Mouse (Mus musculus): ENCODE measurements around the gene Zfp617. TPM values are rescaled to one million over a fixed set of nuclear protein-coding genes. Genes with fewer than 3 reads are reported as not detected.
"Not testable (repeated sequence)": the region's sequence is repeated elsewhere in the genome, so short reads cannot be mapped to it uniquely, and the experiment has no call there.

Gene Zfp617
- polyA plus RNA-seq, 1 experiment from 2014 or later, result 8.8 TPM

DNA sequence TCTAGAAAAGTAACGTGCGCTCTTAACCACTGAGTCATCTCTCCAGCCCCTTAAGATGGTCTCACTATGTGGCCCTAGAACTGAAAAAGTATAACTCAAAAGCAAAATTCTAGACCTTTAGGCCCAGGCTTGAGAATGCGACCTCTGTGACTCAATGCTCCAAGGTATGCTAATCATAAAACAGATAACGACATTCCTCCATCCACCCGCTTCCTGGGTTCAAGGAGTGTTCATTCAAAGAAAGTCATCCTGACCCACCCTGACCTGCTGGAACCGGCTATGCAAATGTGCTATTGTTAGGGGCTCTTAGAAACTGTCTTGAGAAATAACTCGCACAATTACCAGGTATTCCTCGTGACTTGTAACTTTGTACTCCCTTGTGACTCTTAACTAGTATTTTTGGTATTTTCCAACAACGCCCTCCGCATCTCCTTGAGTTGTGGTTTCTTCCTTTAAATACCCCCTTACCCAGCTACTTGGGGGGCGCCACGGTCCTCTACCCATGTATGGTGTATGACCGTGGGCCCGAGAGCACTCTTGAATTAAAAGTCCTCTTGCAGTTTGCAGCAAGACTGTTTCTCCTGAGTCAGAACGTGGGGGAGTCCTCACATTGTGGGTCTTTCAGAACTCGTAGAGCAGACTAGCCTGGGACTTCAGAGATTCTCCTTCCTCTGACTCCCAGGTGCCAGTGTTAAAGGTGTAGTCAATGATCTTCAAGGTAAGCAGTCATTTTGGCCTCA is 44.7 kb downstream of the Zfp617 start:
- H3K27me3 ChIP-seq; DNase-seq; H3K9ac ChIP-seq; ATAC-seq (ENCODE audit: low read depth); H3K27ac ChIP-seq; H3K4me2 ChIP-seq; H3K9me3 ChIP-seq (replicated peaks); H3K4me3 ChIP-seq (replicated peaks): not testable (repeated sequence)
- H3K36me3 ChIP-seq, result peaks cover 20% of the 10 kb centered on the region
- 88% methylated on average over 16 of the region's 16 CpGs for WGBS (ENCODE audit: insufficient replicate concordance)
- H3K4me1 ChIP-seq (replicated peaks), result peaks cover 24% of the 10 kb centered on the region

DNA sequence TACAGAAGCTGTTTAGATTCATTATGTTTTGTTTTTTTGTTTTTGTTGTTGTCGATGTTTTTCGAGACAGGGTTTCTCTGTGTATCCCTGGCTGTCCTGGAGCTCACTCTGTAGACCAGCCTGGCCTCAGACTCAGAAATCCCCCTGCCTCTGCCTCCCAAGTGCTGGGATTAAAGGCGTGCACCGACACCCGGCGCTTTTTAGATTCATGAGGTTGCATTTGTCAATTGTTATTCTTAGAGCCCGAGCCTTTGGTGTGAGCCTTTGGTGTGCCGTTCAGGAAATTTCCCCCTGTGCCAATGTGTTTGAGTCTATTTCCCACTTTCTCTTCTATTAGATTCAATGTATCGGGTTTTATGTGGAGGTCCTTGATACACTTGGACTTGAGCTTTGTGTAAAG is 46.2 kb downstream of the Zfp617 start:
- Histone ChIP-seq H3K27me3 (no peaks in the 10 kb centered on the region), H3K27ac (no peak overlapping the region), H3K9ac (no peak overlapping the region), H3K9me3 (replicated peaks) (no peaks in the 10 kb centered on the region), H3K4me1 (replicated peaks) (peaks cover 24% of the 10 kb centered on the region), H3K4me3 (replicated peaks) (no peak overlapping the region), H3K36me3 (peaks cover 20% of the 10 kb centered on the region), H3K4me2 (no peak overlapping the region)
- 92% methylated on average over 9 of the region's 9 CpGs for WGBS (ENCODE audit: insufficient replicate concordance)
- DNase-seq, result no peak
- no peak for ATAC-seq (ENCODE audit: low read depth)

DNA sequence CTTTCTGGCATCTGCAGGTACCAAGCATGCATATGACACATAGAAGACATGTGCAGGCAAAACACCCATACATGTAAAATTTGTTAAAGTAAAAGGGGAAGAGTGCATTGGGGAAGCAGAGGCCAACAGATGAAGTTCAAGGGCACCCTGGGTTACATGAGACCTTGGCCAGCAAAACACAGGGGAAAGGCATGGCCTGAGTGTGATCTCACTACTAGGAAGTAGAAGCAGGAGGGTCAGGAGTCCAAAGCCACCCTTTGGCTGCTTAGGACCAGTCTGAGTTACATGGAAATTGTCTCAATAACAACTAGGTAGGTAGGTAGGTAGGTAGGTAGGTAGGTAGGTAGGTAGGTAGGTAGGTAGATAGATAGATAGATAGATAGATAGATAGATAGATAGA is 52.0 kb downstream of the Zfp617 start:
- Histone ChIP-seq H3K4me2 (no peak overlapping the region), H3K27ac (no peak overlapping the region), H3K36me3 (peaks cover 16% of the 10 kb centered on the region), H3K4me1 (replicated peaks) (peaks cover 9% of the 10 kb centered on the region; the same call in 1 of the 2 replicates), H3K9me3 (replicated peaks) (no peaks in the 10 kb centered on the region), H3K27me3 (no peaks in the 10 kb centered on the region), H3K4me3 (replicated peaks) (no peak overlapping the region), H3K9ac (no peak overlapping the region)
- DNase-seq (no peak), ATAC-seq (ENCODE audit: low read depth) (no peak)

DNA sequence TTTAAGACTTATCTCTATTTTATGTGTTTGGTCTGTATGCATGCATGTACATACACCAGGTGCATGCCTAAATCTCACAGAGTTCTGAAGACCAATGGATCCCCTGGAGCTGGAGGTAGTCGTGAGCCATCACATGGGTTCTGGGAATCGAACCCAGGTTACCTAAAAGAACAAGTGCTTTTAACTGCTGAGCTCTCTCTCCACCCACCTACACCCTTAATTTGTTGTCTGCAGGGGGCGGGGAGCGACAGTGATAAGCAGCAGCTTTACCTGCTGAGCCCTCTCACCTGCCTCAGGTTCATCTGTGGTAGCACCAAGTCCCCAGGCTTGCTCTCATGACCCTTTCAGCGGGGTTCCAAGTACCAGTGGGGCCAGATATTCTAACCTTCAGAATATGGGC is 53.4 kb downstream of the Zfp617 start:
- H3K9me3 ChIP-seq (replicated peaks), result no peaks in the 10 kb centered on the region
- no peak for DNase-seq
- peaks cover 29% of the 10 kb centered on the region for H3K36me3 ChIP-seq
- H3K4me2 ChIP-seq, result no peak overlapping the region
- ATAC-seq (ENCODE audit: low read depth), result no peak
- H3K27ac ChIP-seq, result no peak overlapping the region
- no peak overlapping the region for H3K4me3 ChIP-seq (replicated peaks)
- peaks cover 9% of the 10 kb centered on the region; the same call in 1 of the 2 replicates for H3K4me1 ChIP-seq (replicated peaks)
- WGBS (ENCODE audit: insufficient replicate concordance), result 79% methylated on average over 5 of the region's 5 CpGs
- no peaks in the 10 kb centered on the region for H3K27me3 ChIP-seq
- H3K9ac ChIP-seq, result no peak overlapping the region

DNA sequence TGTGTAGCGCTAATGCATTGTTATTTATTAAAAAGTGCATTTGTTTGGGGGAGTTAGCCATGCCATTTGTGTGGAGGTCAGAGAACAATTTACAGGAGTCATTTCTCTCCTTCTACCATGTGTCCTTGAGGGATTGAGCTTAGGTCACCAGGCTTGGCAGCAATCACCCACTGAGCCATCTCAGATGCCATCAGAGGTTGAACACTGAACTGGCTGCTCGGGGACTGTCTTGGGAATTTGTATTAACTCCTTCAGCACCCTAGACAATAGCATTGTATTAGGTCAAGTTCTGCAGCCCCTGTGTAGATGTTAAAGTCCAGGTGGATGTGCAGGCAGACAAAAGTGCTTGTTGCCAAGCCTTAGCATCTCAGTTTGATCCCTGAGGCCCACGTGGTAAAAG is 55.6 kb downstream of the Zfp617 start:
- Histone ChIP-seq H3K9ac (no peak overlapping the region), H3K27ac (no peak overlapping the region), H3K4me3 (replicated peaks) (no peak overlapping the region), H3K9me3 (replicated peaks) (no peaks in the 10 kb centered on the region), H3K27me3 (no peaks in the 10 kb centered on the region), H3K36me3 (peaks cover 52% of the 10 kb centered on the region), H3K4me2 (no peak overlapping the region), H3K4me1 (replicated peaks) (peaks cover 9% of the 10 kb centered on the region; the same call in 1 of the 2 replicates)
- DNase-seq (no peak), ATAC-seq (ENCODE audit: low read depth) (no peak)
- 74% methylated on average over 3 of the region's 3 CpGs for WGBS (ENCODE audit: insufficient replicate concordance)

DNA sequence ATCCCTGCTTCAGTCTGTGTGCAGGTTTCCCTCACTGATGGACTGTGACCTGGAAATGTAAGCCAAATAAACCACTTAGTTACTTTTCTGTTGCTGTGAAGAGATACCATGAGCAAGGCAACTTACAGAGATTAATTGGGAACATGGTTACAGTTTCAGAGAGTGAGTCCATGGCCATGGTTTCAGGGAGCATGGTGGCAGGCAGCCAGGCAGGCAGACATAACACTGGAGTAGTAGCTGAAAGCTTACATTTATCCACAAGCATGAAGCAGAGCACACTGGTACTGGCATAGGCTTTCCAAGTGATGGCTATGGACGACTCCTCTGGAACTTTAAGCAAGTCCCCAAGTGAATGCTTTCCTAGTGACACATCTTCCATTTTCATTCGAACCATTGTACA is 56.7 kb downstream of the Zfp617 start:
- Histone ChIP-seq H3K9ac (no peak overlapping the region), H3K27me3 (no peaks in the 10 kb centered on the region), H3K4me1 (replicated peaks) (peaks cover 4% of the 10 kb centered on the region; the same call in 1 of the 2 replicates), H3K9me3 (replicated peaks) (no peaks in the 10 kb centered on the region), H3K4me2 (no peak overlapping the region), H3K27ac (no peak overlapping the region), H3K36me3 (peaks cover 59% of the 10 kb centered on the region), H3K4me3 (replicated peaks) (no peak overlapping the region)
- WGBS (ENCODE audit: insufficient replicate concordance), result 79% methylated on average over 2 of the region's 2 CpGs
- DNase-seq, result no peak
- no peak for ATAC-seq (ENCODE audit: low read depth)

DNA sequence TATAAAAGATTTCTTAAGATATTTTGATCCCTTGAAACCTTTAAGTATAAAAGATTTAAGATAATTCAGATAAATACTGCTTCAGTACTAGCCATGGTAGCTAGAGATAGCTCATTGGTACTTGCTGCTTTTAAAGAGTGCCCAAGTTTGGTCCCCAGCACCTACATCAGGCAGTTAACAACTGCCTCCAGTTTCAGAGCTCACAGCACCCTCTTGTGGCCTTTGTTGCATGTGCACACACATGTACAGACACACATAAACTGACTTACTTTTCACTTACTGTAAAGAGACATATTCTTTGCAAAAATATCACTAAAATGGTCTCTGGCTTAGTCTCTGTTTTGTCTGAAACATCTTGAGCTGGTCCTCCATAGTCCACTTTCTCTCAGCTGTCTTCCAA is 58.0 kb downstream of the Zfp617 start:
- no peak overlapping the region for H3K9ac ChIP-seq
- no peak for DNase-seq
- H3K9me3 ChIP-seq (replicated peaks), result no peaks in the 10 kb centered on the region
- H3K4me2 ChIP-seq, result no peak overlapping the region
- no peak overlapping the region for H3K4me3 ChIP-seq (replicated peaks)
- H3K4me1 ChIP-seq (replicated peaks), result no peaks in the 10 kb centered on the region
- no peak for ATAC-seq (ENCODE audit: low read depth)
- H3K36me3 ChIP-seq, result peaks cover 59% of the 10 kb centered on the region
- H3K27ac ChIP-seq, result no peak overlapping the region
- no peaks in the 10 kb centered on the region for H3K27me3 ChIP-seq

DNA sequence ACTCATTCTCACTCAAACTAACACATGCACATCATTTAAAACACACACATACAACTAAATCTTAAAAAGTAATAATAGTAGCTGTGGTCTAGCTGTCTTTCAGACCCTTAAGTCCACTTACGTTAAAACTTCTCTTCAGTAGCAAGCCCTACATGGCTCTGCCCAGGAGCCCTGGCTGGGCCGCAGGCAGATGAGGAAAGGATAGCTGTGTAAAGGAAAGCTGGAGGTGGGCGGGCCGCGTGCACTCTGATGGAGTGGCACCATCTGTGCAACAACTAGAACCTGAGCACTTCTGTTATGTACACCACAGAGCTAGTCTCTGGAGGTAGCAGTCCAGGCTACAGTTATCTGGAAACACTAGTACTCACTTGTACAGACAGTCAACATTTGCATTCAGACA is 58.8 kb downstream of the Zfp617 start:
- Histone ChIP-seq H3K9ac (no peak overlapping the region), H3K36me3 (peaks cover 59% of the 10 kb centered on the region), H3K4me2 (no peak overlapping the region), H3K27ac (no peak overlapping the region), H3K4me1 (replicated peaks) (no peaks in the 10 kb centered on the region), H3K27me3 (no peaks in the 10 kb centered on the region), H3K9me3 (replicated peaks) (no peaks in the 10 kb centered on the region), H3K4me3 (replicated peaks) (no peak overlapping the region)
- no peak for DNase-seq
- no peak for ATAC-seq (ENCODE audit: low read depth)
- 90% methylated on average over 5 of the region's 5 CpGs for WGBS (ENCODE audit: insufficient replicate concordance)

DNA sequence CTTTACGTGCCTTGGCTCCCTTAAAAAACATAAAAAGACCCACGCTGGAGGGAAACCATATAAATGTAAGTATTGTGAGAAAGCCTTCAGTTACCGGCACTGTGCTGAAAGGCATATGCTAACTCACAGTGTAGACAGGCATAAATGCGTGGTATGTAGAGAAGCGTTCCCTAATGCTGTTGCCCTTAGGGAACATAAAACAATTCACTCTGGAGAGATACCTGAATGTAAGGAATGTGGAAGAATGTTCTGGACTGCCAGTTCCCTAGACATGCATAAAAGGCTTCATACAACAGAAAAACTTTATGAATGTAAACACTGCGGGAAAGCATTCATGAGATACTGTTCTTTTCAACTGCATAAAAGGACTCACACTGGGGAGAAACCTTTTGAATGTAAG is 59.7 kb downstream of the Zfp617 start:
- Histone ChIP-seq H3K9me3 (replicated peaks) (no peaks in the 10 kb centered on the region), H3K27ac (no peak overlapping the region), H3K27me3 (no peaks in the 10 kb centered on the region), H3K4me3 (replicated peaks) (no peak overlapping the region), H3K4me2 (no peak overlapping the region), H3K36me3 (peaks cover 59% of the 10 kb centered on the region), H3K4me1 (replicated peaks) (no peaks in the 10 kb centered on the region), H3K9ac (no peak overlapping the region)
- 81% methylated on average over 6 of the region's 6 CpGs for WGBS (ENCODE audit: insufficient replicate concordance)
- DNase-seq, result no peak
- no peak for ATAC-seq (ENCODE audit: low read depth)

DNA sequence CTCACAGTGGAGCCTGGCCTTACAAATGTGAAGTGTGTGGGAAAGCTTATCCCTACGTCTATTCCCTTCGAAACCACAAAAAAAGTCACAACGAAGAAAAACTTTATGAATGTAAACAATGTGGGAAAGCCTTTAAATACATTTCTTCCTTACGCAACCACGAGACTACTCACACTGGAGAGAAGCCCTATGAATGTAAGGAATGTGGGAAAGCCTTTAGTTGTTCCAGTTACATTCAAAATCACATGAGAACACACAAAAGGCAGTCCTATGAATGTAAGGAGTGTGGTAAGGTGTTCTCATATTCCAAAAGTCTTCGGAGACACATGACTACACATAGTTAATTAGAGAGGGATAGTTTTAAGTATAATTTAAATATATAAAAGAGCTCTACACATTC is 60.2 kb downstream of the Zfp617 start:
- WGBS (ENCODE audit: insufficient replicate concordance), result 81% methylated on average over 6 of the region's 6 CpGs
- H3K27ac ChIP-seq, result no peak overlapping the region

DNA sequence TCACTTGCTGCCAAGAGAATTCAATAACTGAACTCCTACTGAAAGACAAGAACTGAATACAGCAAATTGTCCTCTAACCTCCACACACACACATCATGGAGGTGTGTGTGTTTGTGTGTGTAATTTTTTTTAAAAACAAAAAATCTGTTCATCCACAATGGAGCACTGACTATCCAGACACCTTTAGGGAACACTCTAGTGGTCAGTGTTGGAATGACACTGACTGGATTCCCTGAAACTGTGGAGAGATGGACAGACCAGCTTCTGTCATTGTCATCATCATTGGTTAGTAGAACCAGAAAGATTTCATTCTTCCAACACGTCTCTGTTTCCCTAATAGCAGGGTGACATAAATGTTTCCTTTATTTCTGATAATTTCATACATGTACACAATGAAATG is 63.5 kb downstream of the Zfp617 start:
- no peak overlapping the region for H3K9ac ChIP-seq
- no peaks in the 10 kb centered on the region for H3K9me3 ChIP-seq (replicated peaks)
- no peak overlapping the region for H3K4me3 ChIP-seq (replicated peaks)
- no peak overlapping the region for H3K4me2 ChIP-seq
- no peak overlapping the region for H3K27ac ChIP-seq
- 56% methylated on average over 1 of the region's 1 CpGs for WGBS (ENCODE audit: insufficient replicate concordance)
- DNase-seq (no peak), ATAC-seq (ENCODE audit: low read depth) (no peak)
- no peaks in the 10 kb centered on the region for H3K27me3 ChIP-seq
- no peaks in the 10 kb centered on the region for H3K4me1 ChIP-seq (replicated peaks)
- peaks cover 29% of the 10 kb centered on the region for H3K36me3 ChIP-seq

More for the DNA sequence above, 60.2 kb downstream of the Zfp617 start:
- H3K36me3 ChIP-seq, result peaks cover 59% of the 10 kb centered on the region
- H3K9ac ChIP-seq, result no peak overlapping the region
- H3K4me1 ChIP-seq (replicated peaks), result no peaks in the 10 kb centered on the region
- H3K27me3 ChIP-seq, result no peaks in the 10 kb centered on the region
- no peak for DNase-seq
- no peak overlapping the region for H3K4me3 ChIP-seq (replicated peaks)
- ATAC-seq (ENCODE audit: low read depth), result no peak
- H3K9me3 ChIP-seq (replicated peaks), result no peaks in the 10 kb centered on the region
- no peak overlapping the region for H3K4me2 ChIP-seq

DNA sequence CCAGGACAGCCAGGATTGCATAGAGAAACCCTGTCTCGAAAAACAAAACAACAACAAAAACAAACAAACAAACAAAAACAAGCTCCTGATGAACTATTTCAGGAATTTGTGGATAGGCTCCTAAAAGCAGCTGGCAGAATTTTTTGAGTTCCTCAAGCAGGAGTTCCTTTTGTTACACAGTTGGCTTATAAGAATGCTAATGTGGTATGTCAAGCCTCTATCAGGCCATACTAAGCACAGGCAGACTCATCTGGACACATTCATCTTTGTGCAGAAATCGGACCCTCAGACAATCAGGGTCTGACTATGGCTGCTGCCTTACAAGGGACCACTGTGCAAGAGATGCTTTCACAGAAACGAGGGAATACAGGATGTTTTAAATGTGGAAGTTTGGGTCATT is 65.8 kb downstream of the Zfp617 start:
- no peaks in the 10 kb centered on the region for H3K9me3 ChIP-seq (replicated peaks)
- H3K4me1 ChIP-seq (replicated peaks), result no peaks in the 10 kb centered on the region
- 69% methylated on average over 3 of the region's 3 CpGs for WGBS (ENCODE audit: insufficient replicate concordance)
- no peak for DNase-seq
- H3K27me3 ChIP-seq, result no peaks in the 10 kb centered on the region
- H3K4me2 ChIP-seq, result no peak overlapping the region
- no peak overlapping the region for H3K9ac ChIP-seq
- no peak for ATAC-seq (ENCODE audit: low read depth)
- peaks cover 6% of the 10 kb centered on the region for H3K36me3 ChIP-seq
- H3K4me3 ChIP-seq (replicated peaks), result no peak overlapping the region
- no peak overlapping the region for H3K27ac ChIP-seq

Data from liver, embryonic 13.5 days (tissue).